Mouse (Mus musculus) hindbrain, embryonic 14.5 days (tissue): ENCODE data around the gene Cdc5l. TPM values are rescaled to one million over a fixed set of nuclear protein-coding genes. Genes with fewer than 3 reads are reported as not detected.
A peak's percentile ranks its signal among the peaks of the same experiment; 100 is the strongest.

Experiments used
- ATAC-seq: fragments of 200-750 bp; cut with Nextera tagmentation; 2 replicates; pipeline ENCODE4 v1.8.0; 2017; ENCODE audit warnings: moderate number of reproducible peaks, mild to moderate bottlenecking, moderate TSS enrichment, moderate library complexity; ENCODE audit not compliant: low FRiP score
- DNase-seq: peaks from one replicate; pipeline ENCODE4 v3.0.0-alpha.2; 2015; ENCODE audit warnings: low spot score
- H3K27ac ChIP-seq: fragments of 300-500 bp; sonication (generic); 2 replicates; pipeline ENCODE4 v1.5.1; 2014; ENCODE audit warnings: mild to moderate bottlenecking, moderate library complexity
- H3K27me3 ChIP-seq: fragments of 300-500 bp; sonication (generic); 2 replicates; pipeline ENCODE4 v1.6.1; 2014; ENCODE audit warnings: mild to moderate bottlenecking, low read length, mixed read lengths; ENCODE audit not compliant: control insufficient read depth, insufficient read depth
- H3K36me3 ChIP-seq: fragments of 300-500 bp; sonication (generic); replicated peaks from 2 replicates; pipeline ENCODE4 v1.6.1; 2014; ENCODE audit not compliant: control insufficient read depth, insufficient read depth
- H3K4me1 ChIP-seq: fragments of 300-500 bp; sonication (generic); replicated peaks from 2 replicates; pipeline ENCODE4 v1.6.1; 2014; ENCODE audit warnings: antibody characterized with exemption, low read length, mixed read lengths; ENCODE audit not compliant: control insufficient read depth, insufficient read depth
- H3K4me2 ChIP-seq: fragments of 300-500 bp; sonication (generic); replicated peaks from 2 replicates; pipeline ENCODE4 v1.6.1; 2014; ENCODE audit warnings: mild to moderate bottlenecking, moderate library complexity
- H3K4me3 ChIP-seq: fragments of 300-500 bp; sonication (generic); replicated peaks from 2 replicates; pipeline ENCODE4 v1.5.1; 2014; ENCODE audit warnings: mild to moderate bottlenecking, low read length
- H3K9ac ChIP-seq: fragments of 300-500 bp; sonication (generic); 2 replicates; pipeline ENCODE4 v1.6.1; 2014
- H3K9me3 ChIP-seq: fragments of 300-500 bp; sonication (generic); 2 replicates; pipeline ENCODE4 v1.6.1; 2016; ENCODE audit warnings: low read length; ENCODE audit not compliant: control insufficient read depth
- WGBS: fragments of 180-500 bp; shearing (Covaris S2); extraction: QIAGEN DNeasy Blood & Tissue Kit; methylation state at CpG from one replicate; pipeline ENCODE4 v1.1.7; 2014; 5-methylcytosine and 5-hydroxymethylcytosine counted together
- polyA plus RNA-seq: library from polyadenylated mRNA; unstranded; fragments of >200 nt; fragmentation: Nextera tagmentation; extraction: Ambion mirVana; gene quantifications from 2 replicates; pipeline ENCODE4 v1.2.1, GENCODE M21; 2014

Cdc5l gene
- polyA plus RNA-seq, 1 experiment from 2014 or later = 64.7 TPM

DNA sequence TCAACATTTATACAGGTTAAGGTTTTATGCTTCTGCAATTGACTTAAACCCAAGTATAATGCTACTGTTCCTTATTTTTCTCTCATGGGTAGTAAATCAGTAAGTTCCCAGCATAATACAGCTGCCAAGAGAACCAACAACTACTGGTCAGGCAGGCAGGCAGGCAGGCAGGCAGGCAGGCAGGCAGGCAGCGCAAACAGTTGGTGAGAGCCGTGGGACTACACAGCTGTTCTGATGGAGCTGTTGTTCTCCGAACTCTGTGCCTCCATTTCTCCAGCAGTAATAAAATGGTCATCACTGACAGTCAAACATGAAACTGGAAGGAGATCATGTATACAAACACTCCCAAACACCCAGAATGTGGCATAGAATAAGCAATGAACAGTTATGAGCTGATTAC lies 39.8 kb downstream of the Cdc5l start:
- WGBS = 92% methylated on average over 3 of the region's 3 CpGs
- no peak for DNase-seq
- Histone ChIP-seq H3K9me3 (no peaks in the 10 kb centered on the region), H3K9ac (no peak overlapping the region), H3K4me3 (no peak overlapping the region), H3K4me2 (no peak overlapping the region), H3K27ac (no peak overlapping the region), H3K4me1 (no peaks in the 10 kb centered on the region; the same call in 1 of the 2 replicates), H3K27me3 (no peaks in the 10 kb centered on the region), H3K36me3 (peaks cover 50% of the 10 kb centered on the region)
- ATAC-seq = no peak

GRCm38 (mm10) chr17:45389896-45390295 lies 43.6 kb downstream of the Cdc5l start:
- H3K9me3 ChIP-seq = no peaks in the 10 kb centered on the region
- H3K27ac ChIP-seq = no peak overlapping the region
- peaks cover 68% of the 10 kb centered on the region for H3K36me3 ChIP-seq
- H3K4me1 ChIP-seq = no peaks in the 10 kb centered on the region; the same call in 1 of the 2 replicates
- DNase-seq (no peak), ATAC-seq (no peak)
- no peaks in the 10 kb centered on the region for H3K27me3 ChIP-seq
- H3K4me3 ChIP-seq = no peak overlapping the region
- no peak overlapping the region for H3K9ac ChIP-seq
- no peak overlapping the region for H3K4me2 ChIP-seq
- WGBS = 92% methylated on average over 5 of the region's 5 CpGs

DNA sequence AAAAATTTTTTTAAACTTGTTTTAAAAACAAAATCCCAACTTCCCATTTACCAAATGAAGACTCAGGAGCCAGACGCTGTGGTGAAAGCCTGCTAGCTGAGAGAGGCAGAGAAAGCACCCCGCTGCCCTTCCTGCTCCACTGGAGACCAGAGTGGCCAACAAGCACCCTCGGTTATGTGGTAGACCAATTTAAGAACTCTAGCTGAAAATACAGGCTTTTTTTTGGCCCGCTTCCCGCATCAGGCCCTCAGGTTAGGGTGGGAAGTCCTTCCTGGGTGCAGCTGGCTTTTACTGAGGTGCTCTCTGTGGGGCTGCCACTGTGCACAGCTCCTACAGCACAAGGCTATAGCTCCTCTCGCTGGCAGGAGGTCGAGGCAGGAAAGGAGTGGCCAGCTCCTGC lies 46.6 kb downstream of the Cdc5l start:
- DNase-seq (no peak), ATAC-seq (no peak)
- Histone ChIP-seq H3K27me3 (no peaks in the 10 kb centered on the region), H3K36me3 (peaks cover 46% of the 10 kb centered on the region), H3K4me2 (no peak overlapping the region), H3K9me3 (no peaks in the 10 kb centered on the region), H3K9ac (no peak overlapping the region), H3K4me3 (no peak overlapping the region), H3K27ac (no peak overlapping the region), H3K4me1 (no peaks in the 10 kb centered on the region)
- 87% methylated on average over 7 of the region's 7 CpGs for WGBS

DNA sequence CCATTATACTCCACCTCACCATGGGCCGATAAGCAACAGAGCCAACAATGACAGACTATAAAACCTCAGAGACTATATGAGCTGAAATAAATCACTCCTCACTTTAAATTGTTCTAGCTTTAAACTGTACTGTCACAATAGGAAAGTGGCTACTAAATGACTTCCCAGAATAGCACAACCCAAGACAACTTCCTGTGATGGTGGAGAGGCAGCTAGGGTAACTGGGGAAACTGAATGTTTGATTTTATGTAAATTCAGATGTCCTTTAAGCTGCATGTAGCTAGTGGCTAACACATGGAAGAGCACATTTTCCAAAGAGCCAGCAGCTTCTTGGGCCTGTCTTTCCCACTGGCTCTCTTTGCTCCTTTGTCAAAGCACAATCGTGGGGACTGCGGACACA lies 50.2 kb downstream of the Cdc5l start:
- Histone ChIP-seq H3K9me3 (no peaks in the 10 kb centered on the region), H3K4me2 (no peak overlapping the region), H3K36me3 (peaks cover 14% of the 10 kb centered on the region; the same call in 1 of the 2 replicates), H3K27ac (no peak overlapping the region), H3K4me3 (no peak overlapping the region), H3K27me3 (no peaks in the 10 kb centered on the region), H3K9ac (no peak overlapping the region), H3K4me1 (no peaks in the 10 kb centered on the region)
- no peak for DNase-seq
- WGBS = 86% methylated on average over 3 of the region's 3 CpGs
- no peak for ATAC-seq

DNA sequence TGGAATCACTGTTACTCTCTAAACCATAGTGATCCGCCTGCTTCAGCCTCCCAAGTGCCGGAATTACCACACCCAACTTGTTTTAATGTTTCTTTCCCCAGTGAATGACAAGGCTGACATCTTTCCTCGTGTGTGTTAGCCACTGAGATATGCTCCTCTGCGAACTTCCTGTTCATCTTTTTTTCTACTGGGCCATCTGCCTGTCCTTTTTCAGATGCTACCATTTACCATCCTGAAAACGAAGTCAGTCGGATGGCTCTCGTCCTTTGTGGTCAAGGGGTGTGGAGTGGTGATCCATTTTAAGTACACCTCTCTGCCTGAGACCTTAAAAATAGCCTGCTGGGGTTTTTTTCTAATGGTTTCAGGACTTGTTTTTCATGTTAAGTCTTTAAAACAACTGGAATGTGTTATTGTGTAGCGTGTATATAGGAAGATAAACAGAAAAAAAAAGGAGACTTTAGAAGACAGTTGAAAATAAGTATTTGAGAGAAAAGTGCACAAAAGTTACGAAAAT lies 54.2 kb downstream of the Cdc5l start:
- ATAC-seq = no peak
- no peak overlapping the region for H3K4me3 ChIP-seq

GRCm38 (mm10) chr17:45377323-45377722 lies 56.2 kb downstream of the Cdc5l start:
- Histone ChIP-seq H3K36me3 (no peaks in the 10 kb centered on the region), H3K4me2 (no peak overlapping the region), H3K4me3 (no peak overlapping the region), H3K9ac (no peak overlapping the region), H3K27me3 (0 out of 2 replicates have a peak, but pooled peaks cover 2% of the 10 kb centered on the region), H3K9me3 (no peaks in the 10 kb centered on the region), H3K4me1 (no peaks in the 10 kb centered on the region), H3K27ac (no peak overlapping the region)
- 46% methylated on average over 5 of the region's 5 CpGs for WGBS
- DNase-seq = no peak
- no peak for ATAC-seq

More for the DNA sequence above, 54.2 kb downstream of the Cdc5l start:
- H3K9me3 ChIP-seq = no peaks in the 10 kb centered on the region
- H3K9ac ChIP-seq = no peak overlapping the region
- 0 out of 2 replicates have a peak, but pooled peaks cover 2% of the 10 kb centered on the region for H3K27me3 ChIP-seq
- H3K36me3 ChIP-seq = no peaks in the 10 kb centered on the region
- H3K4me1 ChIP-seq = no peaks in the 10 kb centered on the region
- H3K4me2 ChIP-seq = no peak overlapping the region
- WGBS = 93% methylated on average over 9 of the region's 9 CpGs
- H3K27ac ChIP-seq = no peak overlapping the region
- no peak for DNase-seq

DNA sequence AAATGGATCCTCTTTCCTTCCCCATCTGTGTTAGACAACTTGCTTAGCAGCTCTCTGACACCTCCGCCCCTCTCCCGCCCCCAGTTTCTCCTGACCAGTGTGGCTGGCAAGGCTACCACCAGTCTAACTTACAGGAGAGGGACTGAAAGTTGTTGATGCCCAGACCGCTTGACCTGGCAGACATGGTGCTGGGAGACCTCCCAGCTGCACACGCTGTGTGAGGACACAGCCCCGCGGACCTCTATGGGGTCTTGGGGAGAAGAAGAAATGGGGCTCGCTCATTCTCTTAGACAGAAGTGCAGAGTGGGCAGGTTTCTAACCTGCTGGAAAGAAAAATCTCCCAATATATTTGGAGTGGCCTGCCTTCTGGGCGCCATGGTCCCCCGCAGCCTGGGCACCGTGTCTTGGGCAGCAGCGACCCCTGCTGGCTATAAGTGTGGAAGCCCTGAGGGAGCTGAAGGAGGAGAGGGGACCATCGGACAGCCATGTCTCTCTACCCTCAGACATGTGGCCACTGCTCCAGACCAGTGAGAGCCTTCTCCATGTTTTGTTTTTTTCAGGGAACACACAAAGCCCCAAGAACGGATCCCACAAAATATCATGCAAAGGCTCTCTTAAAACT lies 59.4 kb downstream of the Cdc5l start:
- WGBS = 28% methylated on average over 13 of the region's 13 CpGs
- H3K4me3 ChIP-seq = no peak overlapping the region
- DNase-seq = peak; percentile 87
- H3K27ac ChIP-seq = no peak overlapping the region
- H3K4me2 ChIP-seq = peak overlapping the region; percentile 24
- H3K9me3 ChIP-seq = no peaks in the 10 kb centered on the region
- ATAC-seq = peak; percentile 86
- 0 out of 2 replicates have a peak, but pooled peaks cover 6% of the 10 kb centered on the region for H3K4me1 ChIP-seq
- H3K27me3 ChIP-seq = 0 out of 2 replicates have a peak, but pooled peaks cover 2% of the 10 kb centered on the region
- no peak overlapping the region for H3K9ac ChIP-seq
- H3K36me3 ChIP-seq = no peaks in the 10 kb centered on the region

GRCm38 (mm10) chr17:45371042-45371441 lies 62.5 kb downstream of the Cdc5l start:
- Histone ChIP-seq H3K27ac (no peak overlapping the region), H3K4me3 (no peak overlapping the region), H3K9me3 (no peaks in the 10 kb centered on the region), H3K4me1 (0 out of 2 replicates have a peak, but pooled peaks cover 6% of the 10 kb centered on the region), H3K9ac (no peak overlapping the region), H3K4me2 (no peak overlapping the region), H3K27me3 (0 out of 2 replicates have a peak, but pooled peaks cover 2% of the 10 kb centered on the region), H3K36me3 (no peaks in the 10 kb centered on the region)
- no peak for DNase-seq
- no peak for ATAC-seq
- WGBS = 46% methylated on average over 9 of the region's 9 CpGs

DNA sequence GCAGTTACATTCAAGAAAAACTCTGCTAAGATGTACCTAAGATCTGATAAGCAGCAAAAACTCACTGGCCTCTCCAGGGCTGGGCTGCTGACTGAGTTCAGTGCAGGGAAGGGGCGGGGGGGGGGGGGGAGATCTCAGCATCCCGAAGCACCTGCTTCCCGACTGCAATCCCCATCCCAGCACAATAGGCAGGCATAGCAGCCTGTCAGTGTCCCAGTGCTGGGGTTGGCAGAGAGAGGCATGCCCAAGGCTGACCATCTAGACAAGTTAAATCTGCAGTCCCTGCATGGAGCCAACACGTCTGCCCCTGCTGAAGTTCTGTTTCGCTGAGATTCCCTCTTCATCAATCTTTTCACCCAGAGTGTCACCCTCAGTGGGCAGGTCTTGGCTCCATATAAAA lies 63.0 kb downstream of the Cdc5l start:
- Histone ChIP-seq H3K9me3 (no peaks in the 10 kb centered on the region), H3K4me3 (no peak overlapping the region), H3K4me1 (0 out of 2 replicates have a peak, but pooled peaks cover 6% of the 10 kb centered on the region), H3K27ac (no peak overlapping the region), H3K4me2 (no peak overlapping the region), H3K27me3 (no peaks in the 10 kb centered on the region), H3K9ac (no peak overlapping the region), H3K36me3 (no peaks in the 10 kb centered on the region)
- DNase-seq (no peak), ATAC-seq (peak; percentile 44)
- WGBS = 34% methylated on average over 4 of the region's 5 CpGs
